Mouse (Mus musculus) G1E (cell line): ENCODE measurements around the gene Pla2g10.

Experiments used
- CTCF ChIP-seq: IDR thresholded peaks from 2 replicates; pipeline ENCODE4 v1.5.1; 2012; ENCODE audit warnings: low read depth, low read length, inconsistent platforms, mixed read lengths
- GATA1 ChIP-seq: IDR thresholded peaks from 2 replicates; pipeline ENCODE4 v1.6.1; 2012; ENCODE audit warnings: borderline replicate concordance, low read length, inconsistent platforms, mixed read lengths
- POLR2AphosphoS5 ChIP-seq: IDR thresholded peaks from 2 replicates; pipeline ENCODE4 v1.6.1; 2012; ENCODE audit warnings: low read depth, low read length, inconsistent platforms; ENCODE audit not compliant: insufficient replicate concordance

- TF ChIP-seq CTCF, result no peak
- TF ChIP-seq POLR2AphosphoS5, result no peak
- TF ChIP-seq GATA1, result no peak
Observed at GRCm38 (mm10) chr16:13766367-13766766, 35.6 kb upstream of the Pla2g10 start.
